Mouse (Mus musculus) kidney, embryonic 15.5 days (tissue): ENCODE data around the gene Zfp14. TPM values are rescaled to one million over a fixed set of nuclear protein-coding genes. Genes with fewer than 3 reads are reported as not detected.
A peak's percentile ranks its signal among the peaks of the same experiment; 100 is the strongest.

Source experiments
- ATAC-seq: fragments of 200-750 bp; cut with Nextera tagmentation; replicated peaks from 2 replicates; pipeline ENCODE4 v1.8.0; 2017; ENCODE audit warnings: moderate TSS enrichment; ENCODE audit not compliant: low FRiP score
- H3K27ac ChIP-seq: fragments of 300-500 bp; sonication (generic); 2 replicates; pipeline ENCODE4 v1.5.1; 2015; ENCODE audit warnings: mild to moderate bottlenecking, inconsistent platforms
- H3K27me3 ChIP-seq: fragments of 300-500 bp; sonication (generic); 2 replicates; pipeline ENCODE4 v1.6.1; 2015; ENCODE audit warnings: inconsistent platforms
- H3K36me3 ChIP-seq: fragments of 300-500 bp; sonication (generic); 2 replicates; pipeline ENCODE4 v1.6.1; 2015; ENCODE audit warnings: inconsistent platforms
- H3K4me1 ChIP-seq: fragments of 300-500 bp; sonication (generic); 2 replicates; pipeline ENCODE4 v1.6.1; 2015; ENCODE audit warnings: inconsistent platforms
- H3K4me2 ChIP-seq: fragments of 300-500 bp; sonication (generic); 2 replicates; pipeline ENCODE4 v1.6.1; 2015; ENCODE audit warnings: moderate library complexity, mild to moderate bottlenecking, inconsistent platforms
- H3K4me3 ChIP-seq: fragments of 300-500 bp; sonication (generic); replicated peaks from 2 replicates; pipeline ENCODE4 v1.5.1; 2015; ENCODE audit warnings: mild to moderate bottlenecking, inconsistent platforms
- H3K9ac ChIP-seq: fragments of 300-500 bp; sonication (generic); 2 replicates; pipeline ENCODE4 v1.6.1; 2015; ENCODE audit warnings: mild to moderate bottlenecking, inconsistent platforms
- H3K9me3 ChIP-seq: fragments of 300-500 bp; sonication (generic); replicated peaks from 2 replicates; pipeline ENCODE4 v1.6.1; 2016; ENCODE audit warnings: inconsistent platforms
- WGBS: fragments of 180-500 bp; shearing (Covaris S2); methylation state at CpG from one replicate; pipeline ENCODE4 v1.1.7; 2015; ENCODE audit warnings: mixed read lengths; 5-methylcytosine and 5-hydroxymethylcytosine counted together
- polyA plus RNA-seq: library from polyadenylated mRNA; unstranded; fragments of >200 nt; fragmentation: Nextera tagmentation; extraction: Ambion mirVana; gene quantifications from 2 replicates; pipeline ENCODE4 v1.2.1, GENCODE M21; 2015

Zfp14 gene
- 3.0 and 4.0 TPM in 2 replicates for polyA plus RNA-seq

- peak within 1 kb of the TSS; percentile 87 for H3K4me2 ChIP-seq
- peaks cover 16% of the 10 kb centered on the region for H3K4me1 ChIP-seq
- ATAC-seq = peak; percentile 99
Measured at GRCm38 (mm10) chr7:30050882-30051548, at the start of gene Zfp14. Gene Zfp14 (minus strand): TSS chr7:30051380.

DNA sequence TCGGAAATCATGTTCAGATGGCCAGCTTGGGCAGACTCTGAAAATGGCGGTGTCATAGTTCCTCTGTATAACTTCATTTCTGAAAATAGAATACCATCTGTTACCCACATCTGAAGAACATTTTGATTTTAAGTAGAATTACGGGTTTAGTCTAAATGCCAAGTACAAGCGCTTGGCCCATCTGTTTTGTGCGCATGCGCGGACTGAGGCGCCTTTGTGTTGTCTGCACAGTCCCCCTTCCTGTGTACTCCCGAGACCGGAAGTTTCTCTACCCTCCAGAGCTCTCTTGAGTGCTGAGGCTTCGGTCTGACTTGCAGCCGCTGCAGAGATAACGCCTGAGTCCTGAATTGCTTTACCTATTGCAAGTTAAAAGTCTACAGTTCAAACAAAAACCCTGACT, 48.1 kb upstream of the Zfp14 start:
- no peak for ATAC-seq
- WGBS = 94% methylated on average over 13 of the region's 13 CpGs

More at GRCm38 (mm10) chr7:30050882-30051548, at the start of gene Zfp14:
- Histone ChIP-seq H3K27me3 (no peaks in the 10 kb centered on the region), H3K27ac (peak within 1 kb of the TSS; percentile 86), H3K9ac (peak within 1 kb of the TSS; percentile 63), H3K9me3 (no peaks in the 10 kb centered on the region), H3K36me3 (peaks cover 11% of the 10 kb centered on the region), H3K4me3 (peak within 1 kb of the TSS; percentile 72)
- 0% methylated on average over 40 of the region's 40 CpGs for WGBS

DNA sequence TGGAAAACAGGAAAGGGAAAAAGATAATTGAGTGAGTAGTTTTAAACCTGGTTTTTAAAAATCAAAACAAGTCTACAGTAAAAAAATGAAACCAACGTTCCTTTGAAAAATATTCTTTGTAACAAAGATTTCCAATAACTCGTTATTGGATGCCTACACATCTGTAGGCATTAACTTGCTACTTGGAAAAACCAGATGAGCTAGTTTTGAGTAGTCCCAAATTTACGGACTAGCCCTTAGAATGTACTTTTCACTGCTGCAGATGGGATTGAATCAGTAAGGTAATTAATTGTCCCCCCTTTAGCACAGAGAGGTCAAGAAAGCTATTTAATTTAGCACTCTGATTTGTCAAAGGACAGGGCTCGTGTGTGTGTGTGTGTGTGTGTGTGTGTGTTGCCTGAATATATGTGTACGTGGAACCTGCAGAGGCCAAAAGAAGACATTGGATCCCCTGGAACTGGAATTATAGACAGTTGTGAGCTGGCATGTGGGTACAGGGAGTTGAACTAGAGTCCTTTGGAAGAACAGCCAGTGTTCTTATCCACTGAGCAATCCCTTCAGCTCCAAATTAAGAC, 44.5 kb upstream of the Zfp14 start:
- H3K9me3 ChIP-seq = no peaks in the 10 kb centered on the region
- H3K36me3 ChIP-seq = peaks cover 28% of the 10 kb centered on the region
- H3K4me2 ChIP-seq = peak overlapping the region; percentile 60
- H3K4me3 ChIP-seq = peak overlapping the region; percentile 74
- 6% methylated on average over 5 of the region's 5 CpGs for WGBS
- peaks cover 15% of the 10 kb centered on the region for H3K4me1 ChIP-seq
- peak overlapping the region; percentile 98 for H3K27ac ChIP-seq
- ATAC-seq = no peak
- no peaks in the 10 kb centered on the region for H3K27me3 ChIP-seq
- peak overlapping the region; percentile 74 for H3K9ac ChIP-seq

More for the DNA sequence above, 48.1 kb upstream of the Zfp14 start:
- Histone ChIP-seq H3K27ac (no peak overlapping the region), H3K9ac (no peak overlapping the region), H3K4me2 (no peak overlapping the region), H3K4me1 (peaks cover 7% of the 10 kb centered on the region), H3K27me3 (no peaks in the 10 kb centered on the region), H3K36me3 (peaks cover 61% of the 10 kb centered on the region), H3K4me3 (no peak overlapping the region), H3K9me3 (peaks cover 18% of the 10 kb centered on the region)

GRCm38 (mm10) chr7:30094646-30095429, 43.7 kb upstream of the Zfp14 start, which contains the start of gene Zfp260:
Gene Zfp260 (plus strand): TSS chr7:30094777.
- H3K4me2 ChIP-seq = peak within 1 kb of the TSS; percentile 60
- under 1% methylated on average over 26 of the region's 26 CpGs for WGBS
- peaks cover 20% of the 10 kb centered on the region for H3K36me3 ChIP-seq
- H3K9ac ChIP-seq = peak within 1 kb of the TSS; percentile 74
- H3K4me3 ChIP-seq = peak within 1 kb of the TSS; percentile 74
- peak within 1 kb of the TSS; percentile 98 for H3K27ac ChIP-seq
- ATAC-seq = peak; percentile 85
- peaks cover 15% of the 10 kb centered on the region for H3K4me1 ChIP-seq
- H3K9me3 ChIP-seq = no peaks in the 10 kb centered on the region
- H3K27me3 ChIP-seq = no peaks in the 10 kb centered on the region

GRCm38 (mm10) chr7:30093918-30094415, 42.8 kb upstream of the Zfp14 start:
- peak overlapping the region; percentile 98; the same call in 1 of the 2 replicates for H3K27ac ChIP-seq
- no peak for ATAC-seq
- peak overlapping the region; percentile 74 for H3K4me3 ChIP-seq
- H3K27me3 ChIP-seq = no peaks in the 10 kb centered on the region
- peak overlapping the region; percentile 60 for H3K4me2 ChIP-seq
- peaks cover 12% of the 10 kb centered on the region for H3K36me3 ChIP-seq
- peaks cover 21% of the 10 kb centered on the region for H3K4me1 ChIP-seq
- H3K9me3 ChIP-seq = no peaks in the 10 kb centered on the region
- WGBS = 71% methylated on average over 6 of the region's 6 CpGs
- H3K9ac ChIP-seq = peak overlapping the region; percentile 74; the same call in 1 of the 2 replicates

GRCm38 (mm10) chr7:30092666-30093065, 41.5 kb upstream of the Zfp14 start:
- no peak for ATAC-seq
- Histone ChIP-seq H3K4me1 (peaks cover 32% of the 10 kb centered on the region), H3K4me2 (no peak overlapping the region), H3K9me3 (no peaks in the 10 kb centered on the region), H3K36me3 (0 out of 2 replicates have a peak, but pooled peaks cover 2% of the 10 kb centered on the region), H3K27ac (no peak overlapping the region), H3K9ac (no peak overlapping the region), H3K27me3 (no peaks in the 10 kb centered on the region), H3K4me3 (no peak overlapping the region)
- WGBS = 85% methylated on average over 9 of the region's 9 CpGs

DNA sequence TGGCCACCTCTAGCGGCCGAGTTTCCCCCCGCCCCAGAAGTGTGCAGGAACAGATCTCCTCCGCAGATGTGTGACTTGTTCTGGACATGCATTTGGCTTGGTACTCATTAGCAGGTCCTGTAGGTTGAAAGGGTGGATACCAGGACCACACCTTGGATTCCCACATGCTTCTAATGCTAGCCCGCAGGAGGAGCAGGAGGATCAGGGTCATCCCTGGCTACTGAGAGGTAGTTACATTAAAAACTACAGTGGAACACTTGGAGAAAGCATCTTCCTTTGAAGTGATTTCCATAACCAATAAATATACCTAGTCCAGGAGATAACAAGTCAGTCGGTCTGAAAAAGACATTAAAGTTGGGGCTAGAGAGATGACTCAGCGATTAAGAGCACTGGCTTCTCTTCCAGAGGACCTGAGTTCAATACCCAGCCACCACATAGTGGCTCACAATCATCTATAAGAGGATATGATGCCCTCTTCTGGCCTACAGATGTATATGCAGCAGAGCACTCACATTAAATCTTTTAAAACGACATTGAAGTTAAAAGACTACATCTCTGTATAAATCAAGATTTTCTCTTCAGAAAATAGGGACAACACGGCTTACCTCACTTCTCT, 39.9 kb upstream of the Zfp14 start:
- peak overlapping the region; percentile 69 for H3K4me2 ChIP-seq
- H3K9me3 ChIP-seq = no peaks in the 10 kb centered on the region
- H3K9ac ChIP-seq = no peak overlapping the region
- H3K4me3 ChIP-seq = peak overlapping the region; percentile 61
- WGBS = 10% methylated on average over 9 of the region's 9 CpGs
- peaks cover 33% of the 10 kb centered on the region for H3K4me1 ChIP-seq
- no peak for ATAC-seq
- H3K27ac ChIP-seq = peak overlapping the region; percentile 81
- H3K27me3 ChIP-seq = no peaks in the 10 kb centered on the region
- peaks cover 10% of the 10 kb centered on the region for H3K36me3 ChIP-seq

- peak; percentile 91 for ATAC-seq
- Histone ChIP-seq H3K36me3 (peaks cover 17% of the 10 kb centered on the region), H3K4me1 (peaks cover 33% of the 10 kb centered on the region), H3K9me3 (no peaks in the 10 kb centered on the region), H3K4me3 (peak within 1 kb of the TSS; percentile 61), H3K4me2 (peak within 1 kb of the TSS; percentile 69), H3K27me3 (no peaks in the 10 kb centered on the region), H3K27ac (peak within 1 kb of the TSS; percentile 81), H3K9ac (peak within 1 kb of the TSS; percentile 60)
- under 1% methylated on average over 40 of the region's 40 CpGs for WGBS
Measured at GRCm38 (mm10) chr7:30090092-30090969, 39.2 kb upstream of the Zfp14 start, which contains the start of the genes Gm26920 and Zfp566. Gene Gm26920 (minus strand): TSS chr7:30090410. Gene Zfp566 (minus strand): TSS chr7:30090527.

DNA sequence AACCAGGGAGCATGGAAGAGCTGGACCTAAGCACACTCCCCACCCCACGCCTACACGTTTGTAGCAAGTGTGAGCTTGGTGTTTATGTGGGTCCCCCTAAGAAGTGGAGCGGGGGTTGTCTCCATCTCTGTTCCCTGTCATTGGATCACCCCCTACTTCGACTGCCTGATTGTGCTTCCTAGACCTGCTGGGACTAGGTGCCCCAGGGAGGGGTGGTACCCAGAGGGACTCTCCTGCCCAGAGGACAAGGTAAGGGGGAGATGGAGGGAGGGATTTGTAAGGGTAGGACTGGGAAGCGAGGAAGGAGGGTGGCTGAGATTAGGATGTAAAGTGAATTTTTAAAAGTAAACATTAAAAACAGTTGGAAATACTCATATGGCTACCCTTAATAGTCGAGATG, 38.2 kb upstream of the Zfp14 start:
- peaks cover 32% of the 10 kb centered on the region for H3K4me1 ChIP-seq
- peaks cover 26% of the 10 kb centered on the region for H3K36me3 ChIP-seq
- peak overlapping the region; percentile 60 for H3K9ac ChIP-seq
- H3K4me3 ChIP-seq = peak overlapping the region; percentile 61
- no peak for ATAC-seq
- peak overlapping the region; percentile 69 for H3K4me2 ChIP-seq
- H3K9me3 ChIP-seq = 0 out of 2 replicates have a peak, but pooled peaks cover 3% of the 10 kb centered on the region
- peak overlapping the region; percentile 81; the same call in 1 of the 2 replicates for H3K27ac ChIP-seq
- H3K27me3 ChIP-seq = no peaks in the 10 kb centered on the region
- 13% methylated on average over 6 of the region's 6 CpGs for WGBS

- 85% methylated on average over 9 of the region's 9 CpGs for WGBS
- Histone ChIP-seq H3K27ac (no peak overlapping the region), H3K4me2 (no peak overlapping the region), H3K36me3 (peaks cover 45% of the 10 kb centered on the region), H3K9me3 (0 out of 2 replicates have a peak, but pooled peaks cover 3% of the 10 kb centered on the region), H3K27me3 (no peaks in the 10 kb centered on the region), H3K9ac (no peak overlapping the region), H3K4me3 (no peak overlapping the region), H3K4me1 (peaks cover 26% of the 10 kb centered on the region)
- ATAC-seq = no peak
Measured at GRCm38 (mm10) chr7:30086524-30086923, 35.3 kb upstream of the Zfp14 start.
